Mouse (Mus musculus) frontal cortex, adult (tissue): ENCODE results near the gene Cept1.

Experiments
- ATAC-seq: cut with Nextera tagmentation; 2 replicates; pipeline ENCODE4 v1.9.2; 2017; ENCODE audit warnings: mild to moderate bottlenecking, moderate library complexity, mixed read lengths; ENCODE audit not compliant: low TSS enrichment

Gene Cept1

GRCm38 (mm10) chr3:106494417-106494950 is 53.1 kb downstream of the Cept1 start:
- ATAC-seq = no peak

GRCm38 (mm10) chr3:106493882-106494281 is 53.7 kb downstream of the Cept1 start:
- ATAC-seq = no peak

GRCm38 (mm10) chr3:106493202-106493601 is 54.4 kb downstream of the Cept1 start:
- no peak for ATAC-seq

- ATAC-seq = no peak
Measured at GRCm38 (mm10) chr3:106492723-106493122, 54.9 kb downstream of the Cept1 start.

GRCm38 (mm10) chr3:106490239-106490638 is 57.4 kb downstream of the Cept1 start:
- ATAC-seq = no peak

GRCm38 (mm10) chr3:106487551-106487950 is 60.1 kb downstream of the Cept1 start:
- ATAC-seq = no peak

- ATAC-seq = no peak
Measured at GRCm38 (mm10) chr3:106485810-106486209, 61.8 kb downstream of the Cept1 start.

DNA sequence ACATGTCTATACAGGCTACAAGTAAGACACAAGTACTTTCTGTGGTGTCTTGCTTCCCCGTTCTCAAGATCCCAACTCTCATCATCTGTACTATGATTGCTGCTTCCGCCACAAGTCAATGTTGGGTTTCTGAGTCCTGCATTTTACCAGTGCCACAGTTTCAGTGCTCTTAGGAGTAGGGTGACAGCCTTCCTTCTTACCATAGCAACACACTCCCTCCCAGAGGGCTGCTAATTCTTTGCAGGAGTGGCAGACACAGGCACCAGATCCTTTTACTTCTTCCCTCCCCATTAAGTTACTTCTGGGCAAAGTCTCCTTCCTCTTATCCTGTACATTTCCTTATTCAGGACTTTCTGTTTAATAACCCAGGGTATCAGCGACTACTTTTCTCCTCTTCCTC is 62.7 kb downstream of the Cept1 start:
- ATAC-seq = no peak

DNA sequence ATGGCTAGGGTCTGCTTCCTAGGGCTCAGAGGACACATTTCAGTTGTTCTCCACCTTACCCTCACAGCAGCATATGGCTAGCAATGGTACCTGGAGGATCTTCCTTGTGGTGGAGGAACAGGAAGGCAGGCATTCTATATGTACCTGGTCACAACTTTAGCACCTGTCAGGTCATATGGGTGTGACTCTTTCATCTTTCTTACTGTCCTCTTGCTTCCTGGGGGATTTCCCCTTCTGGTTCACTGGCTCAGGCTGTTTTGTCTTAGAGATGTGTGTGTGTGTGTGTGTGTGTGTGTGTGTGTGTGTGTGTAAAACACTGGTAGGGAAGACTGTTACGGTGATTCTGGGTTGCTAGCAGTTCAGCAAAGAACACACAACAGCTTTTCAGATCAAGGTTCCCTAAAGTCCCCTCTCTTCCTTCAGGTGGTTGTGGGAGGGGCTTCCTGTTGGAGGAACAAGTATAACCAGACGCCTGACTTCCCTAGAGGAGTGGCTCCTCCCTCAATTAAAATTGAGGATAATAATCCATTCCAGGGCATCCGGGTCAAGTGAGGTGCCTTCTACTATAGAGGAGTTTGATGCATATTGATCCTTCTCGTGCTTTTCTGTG is 63.7 kb downstream of the Cept1 start:
- ATAC-seq = no peak

DNA sequence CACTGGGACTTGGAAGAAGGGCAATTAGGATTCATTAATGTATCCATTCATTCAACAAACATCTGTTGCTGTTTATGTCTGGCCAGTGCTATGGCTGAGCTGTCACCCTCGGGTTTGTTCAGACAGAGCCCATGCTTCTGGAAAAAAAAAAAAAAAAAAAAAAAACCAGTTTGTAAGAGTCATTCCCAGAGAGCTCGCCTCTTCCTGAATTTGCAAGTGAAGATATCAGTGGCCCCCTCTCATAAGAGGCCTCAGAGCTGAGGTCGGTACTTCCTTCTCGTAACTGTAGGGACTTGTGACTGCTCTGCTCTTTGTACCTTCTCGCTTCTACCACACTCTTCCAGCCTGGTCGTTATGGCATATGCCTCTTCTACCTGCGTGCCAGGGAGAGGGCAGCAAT is 64.3 kb downstream of the Cept1 start:
- no peak for ATAC-seq

DNA sequence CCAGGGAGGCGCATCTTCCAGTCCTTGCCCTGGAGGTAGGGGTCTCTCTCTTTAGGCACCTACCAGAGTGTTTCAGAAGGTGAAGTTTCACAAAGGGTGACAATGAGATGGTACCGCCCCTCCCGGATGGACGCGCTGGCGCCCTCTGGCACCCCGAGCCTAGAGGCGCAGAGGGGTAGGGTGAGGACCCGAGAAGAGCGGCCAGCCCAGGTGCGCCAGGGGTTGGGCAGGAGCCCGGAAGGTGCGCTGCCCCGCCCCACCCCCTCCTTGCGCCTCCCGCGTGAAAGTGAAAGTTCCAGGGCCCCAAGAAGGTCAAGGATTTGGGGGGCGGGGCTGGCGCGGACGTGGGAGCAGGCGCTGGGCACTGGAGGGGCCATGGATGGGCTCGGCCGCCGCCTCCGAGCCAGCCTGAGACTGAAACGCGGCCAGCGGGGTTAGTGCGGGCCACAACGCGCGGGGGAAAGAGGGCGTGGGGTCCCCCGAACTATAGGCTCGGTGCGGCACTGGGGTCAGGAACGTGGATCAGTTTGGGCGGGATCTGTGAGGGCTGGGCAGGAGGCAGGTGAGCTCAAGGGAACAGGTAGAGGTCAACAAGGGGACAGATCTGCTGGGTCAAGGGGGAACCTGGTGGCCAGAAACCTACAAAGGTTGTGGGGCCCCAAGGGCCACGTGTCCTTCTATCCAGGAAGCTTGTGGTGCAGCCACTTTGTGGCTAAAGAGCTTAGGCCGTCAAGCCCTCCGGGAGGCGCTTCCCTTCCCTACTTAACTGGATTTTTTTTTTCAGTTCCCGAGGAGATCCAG is 65.1 kb downstream of the Cept1 start, which contains the start of gene Dennd2d:
Gene Dennd2d, plus strand, starts transcription at position 125 of the 801 bp plus-strand sequence.
- ATAC-seq = peak; percentile 47

GRCm38 (mm10) chr3:106476863-106477262 is 70.7 kb downstream of the Cept1 start:
- ATAC-seq = no peak

- no peak for ATAC-seq
Measured at GRCm38 (mm10) chr3:106474210-106474609, 73.4 kb downstream of the Cept1 start.

- no peak for ATAC-seq
Measured at GRCm38 (mm10) chr3:106464750-106465149, 82.9 kb downstream of the Cept1 start.

DNA sequence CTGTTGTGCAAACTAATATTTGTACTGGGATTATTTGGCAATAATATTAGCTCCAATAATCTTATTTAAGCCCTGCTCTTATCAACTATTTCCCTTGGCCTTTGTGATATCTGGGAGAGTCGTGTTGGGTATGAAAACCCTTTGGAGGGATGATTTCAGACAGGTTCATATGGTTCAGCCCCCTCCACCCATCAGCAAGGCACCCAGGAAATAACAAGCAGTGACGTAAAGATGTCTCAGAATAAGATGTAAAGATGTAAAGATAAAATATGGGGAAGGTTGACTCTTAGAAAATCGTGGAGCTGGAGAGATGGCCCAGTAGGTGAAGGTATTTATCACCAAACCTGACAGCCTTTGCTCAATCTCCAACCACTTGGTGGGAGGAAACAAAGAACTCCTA is 85.1 kb downstream of the Cept1 start:
- no peak for ATAC-seq

- no peak for ATAC-seq
Measured at GRCm38 (mm10) chr3:106462059-106462470, 85.5 kb downstream of the Cept1 start.

GRCm38 (mm10) chr3:106457298-106457869 is 90.2 kb downstream of the Cept1 start:
- ATAC-seq = no peak

DNA sequence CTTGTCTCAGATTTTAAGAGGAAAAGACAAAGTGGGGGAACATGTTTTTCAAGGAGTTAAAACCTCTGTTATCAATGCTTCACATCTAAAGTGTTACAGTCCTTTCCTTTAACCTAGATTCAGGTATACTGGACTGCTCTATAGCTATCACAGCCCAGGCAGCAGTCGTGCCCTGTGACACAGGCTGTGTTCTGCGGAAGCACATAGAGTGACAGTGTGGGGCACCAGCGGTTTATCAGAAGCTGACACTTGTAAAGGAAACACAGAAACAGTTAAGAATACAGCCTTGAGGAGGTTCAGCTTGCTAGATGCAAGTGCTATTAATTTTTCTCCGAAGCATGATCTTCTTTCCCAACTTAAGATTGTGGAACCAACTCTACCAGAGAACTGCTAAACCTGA is 95.0 kb downstream of the Cept1 start:
- no peak for ATAC-seq
